Mouse (Mus musculus): ENCODE data around the gene Pfkp.

- TF ChIP-seq CTCF (conservative IDR thresholded peaks at IDR 0.05; ENCODE audit: insufficient read depth, insufficient read length, low read depth, low read length) (peak; percentile 46), POLR2A (IDR thresholded peaks at IDR 0.05; ENCODE audit: low read depth, low read length) (no peak)
Measured at GRCm38 (mm10) chr13:6575920-6576509, 72.6 kb downstream of the Pfkp start.

All from kidney, adult 2 months (tissue).